8 mouse cellular contexts compared by ENCODE assay signal in genomic region chr9:120936351-120936750, GRCm38 (mm10). TPM values are rescaled to one million over a fixed set of nuclear protein-coding genes. Genes with fewer than 3 reads are reported as not detected.
DNase-seq lines count a peak whose midpoint lies in the region; ATAC-seq and TF ChIP-seq lines count a peak whose summit lies in the region.

No protein-coding gene starts in this region.

- peak overlapping the region; percentile 92 for H3K9ac ChIP-seq in forebrain, embryonic 14.5 days (ENCODE audit: low read length)

- H3K9me3 ChIP-seq in forebrain, embryonic 14.5 days (replicated peaks; ENCODE audit: control insufficient read depth, low read length): no peaks in the 10 kb centered on the region

- peaks cover 6% of the 10 kb centered on the region; the same call in 1 of the 2 replicates for H3K36me3 ChIP-seq in forebrain, embryonic 14.5 days (ENCODE audit: control insufficient read depth, insufficient read depth, low read length)

- H3K4me2 ChIP-seq in forebrain, embryonic 14.5 days (ENCODE audit: low read length): peak overlapping the region; percentile 84

- no peaks in the 10 kb centered on the region for H3K27me3 ChIP-seq in cerebellum, adult 2 months (ENCODE audit: control insufficient read depth, insufficient read depth, low read length)
- no peaks in the 10 kb centered on the region for H3K27me3 ChIP-seq in forebrain, embryonic 14.5 days (replicated peaks; ENCODE audit: control insufficient read depth, insufficient read depth, low read length)

- peak; percentile 83 for TF ChIP-seq CTCF in cerebellum, adult 2 months (IDR thresholded peaks at IDR 0.05; ENCODE audit: borderline replicate concordance, insufficient read depth, low read depth, low read length)

- peak overlapping the region; percentile 5 for H3K4me3 ChIP-seq in cerebellum, adult 2 months (replicated peaks; ENCODE audit: insufficient read depth, low read depth, low read length)
- peak overlapping the region; percentile 88 for H3K4me3 ChIP-seq in forebrain, embryonic 14.5 days (ENCODE audit: low read depth, low read length)

- intact Hi-C loops in heart, postnatal 36 days (cut with DNase I): loop anchor here (5.0 to 10.0 kb wide), 2 partner anchors 66 to 438 kb away; no protein-coding TSS in a partner anchor

- peak; percentile 63 for DNase-seq in left cerebral cortex, adult 11 months (ENCODE audit: low spot score)
- DNase-seq in left cerebral cortex, adult 8-10 months (ENCODE audit: low spot score in 2 of 2): no peak
- peak; percentile 64 to 70 for DNase-seq in cerebellum, adult 2 months
- peak; percentile 82 for DNase-seq in forebrain, embryonic 14.5 days (ENCODE audit: low spot score)
- DNase-seq in heart, postnatal 36 days: peak; percentile 61 to 74
- DNase-seq in layer of hippocampus, postnatal 10 days (ENCODE audit: low spot score in 2 of 2): peak; percentile 73 to 75
- peak; percentile 64 for DNase-seq in lung, postnatal 25 days (ENCODE audit: low spot score)
- peak; percentile 41 to 60 for DNase-seq in right cerebral cortex, postnatal 36 days (ENCODE audit: low spot score in 2 of 2)

- no peak for TF ChIP-seq POLR2A in cerebellum, adult 2 months (IDR thresholded peaks at IDR 0.05; ENCODE audit: borderline replicate concordance, insufficient read depth, low read length)

- WGBS in cerebellum, adult 2 months: 9% methylated on average over 8 of the region's 8 CpGs
- 16% methylated on average over 8 of the region's 8 CpGs for WGBS in forebrain, embryonic 14.5 days

- no peak for ATAC-seq in forebrain, embryonic 14.5 days

- no peak overlapping the region for H3K27ac ChIP-seq in cerebellum, adult 2 months (ENCODE audit: insufficient read depth, low read length)
- H3K27ac ChIP-seq in forebrain, embryonic 14.5 days (ENCODE audit: low read depth, low read length): no peak overlapping the region

- peaks cover 19% of the 10 kb centered on the region for H3K4me1 ChIP-seq in cerebellum, adult 2 months (ENCODE audit: control insufficient read depth, insufficient read depth, low read length)
- H3K4me1 ChIP-seq in forebrain, embryonic 14.5 days (ENCODE audit: control insufficient read depth, insufficient read depth, low read length): peaks cover 41% of the 10 kb centered on the region

RNA-seq across cellular contexts. Expression of gene Ctnnb1, which starts 7.3 kb away (rescaled TPM):
- 100 to 1,000 TPM; 498 to 528 (median 508) TPM for total RNA-seq in left cerebral cortex, adult 8-10 months (2022)
- 222 and 255 TPM in 2 replicates for polyA plus RNA-seq in cerebellum, adult 2 months (2012; rRNA removed)
- 788 and 853 TPM in 2 replicates for polyA plus RNA-seq in forebrain, embryonic 14.5 days (2014; fragmentation: Nextera tagmentation; extraction: Ambion mirVana)
- 100 to 1,000 TPM; 454 to 475 TPM for total RNA-seq in heart, postnatal 36 days (2021)
- total RNA-seq in layer of hippocampus, postnatal 10 days (2021): 100 to 1,000 TPM; 801 to 853 TPM

Comparison
In these comparisons a context has a peak if more than half of its experiments do, and no peak if none do; other contexts are left out.
1. DNase-seq: peak in left cerebral cortex, adult 11 months (single experiment), cerebellum, adult 2 months (2 of 2), forebrain, embryonic 14.5 days (single experiment), heart, postnatal 36 days (2 of 2), layer of hippocampus, postnatal 10 days (2 of 2), lung, postnatal 25 days (single experiment) and right cerebral cortex, postnatal 36 days (2 of 2); none in left cerebral cortex, adult 8-10 months (0 of 2).